Mouse (Mus musculus): ENCODE data around the gene Gm10100.
"Not testable (repeated sequence)": the region's sequence is repeated elsewhere in the genome, so short reads cannot be mapped to it uniquely, and the experiment has no call there.

GRCm38 (mm10) chr10:77711157-77711556 is 15.1 kb upstream of the Gm10100 start, which contains the start of gene Gm10024:
- not testable (repeated sequence) for TF ChIP-seq POLR2A (IDR thresholded peaks at IDR 0.05; ENCODE audit: control insufficient read depth, low read depth, low read length); CTCF (IDR thresholded peaks at IDR 0.05; ENCODE audit: control insufficient read depth, insufficient read depth, insufficient replicate concordance, low read depth, low read length)

Data from testis, adult 2 months (tissue).